Mouse (Mus musculus) heart, embryonic 14.5 days (tissue): ENCODE measurements around the gene Akap1. TPM values are rescaled to one million over a fixed set of nuclear protein-coding genes. Genes with fewer than 3 reads are reported as not detected.
"Not testable (repeated sequence)": the region's sequence is repeated elsewhere in the genome, so short reads cannot be mapped to it uniquely, and the experiment has no call there.

Experiments used
- ATAC-seq: fragments of 200-750 bp; cut with Nextera tagmentation; 2 replicates; pipeline ENCODE4 v1.8.0; 2017; ENCODE audit warnings: low read depth, moderate TSS enrichment; ENCODE audit not compliant: insufficient number of reproducible peaks, insufficient read depth, low FRiP score
- H3K27ac ChIP-seq, 2 experiments: fragments of 200-500 bp in 1 of 2; fragments of 300-500 bp in 1 of 2; sonication (generic) in 1 of 2; replicated peaks in 1 of 2; 2 replicates each; pipeline ENCODE4 v1.5.1; 2012 to 2014; ENCODE audit warnings: low read depth in 2 of 2, low read length in 2 of 2, control low read depth in 1 of 2, mild to moderate bottlenecking in 1 of 2, mixed read lengths in 1 of 2; ENCODE audit not compliant: control insufficient read depth in 1 of 2, insufficient read depth in 1 of 2
- H3K27me3 ChIP-seq: fragments of 300-500 bp; sonication (generic); 2 replicates; pipeline ENCODE4 v1.6.1; 2014; ENCODE audit warnings: mild to moderate bottlenecking, low read length, control low read depth; ENCODE audit not compliant: control insufficient read depth, insufficient read depth
- H3K36me3 ChIP-seq: fragments of 300-500 bp; sonication (generic); 2 replicates; pipeline ENCODE4 v1.6.1; 2014; ENCODE audit warnings: mild to moderate bottlenecking, control low read depth, low read length, mixed read lengths; ENCODE audit not compliant: control insufficient read depth, insufficient read depth
- H3K4me1 ChIP-seq, 2 experiments: fragments of 200-500 bp in 1 of 2; fragments of 300-500 bp in 1 of 2; sonication (generic) in 1 of 2; 2 replicates each; pipeline ENCODE4 v1.6.1; 2012 to 2014; ENCODE audit warnings: low read length in 2 of 2, control low read depth in 1 of 2, mixed read lengths in 1 of 2; ENCODE audit not compliant: control insufficient read depth in 2 of 2, insufficient read depth in 2 of 2
- H3K4me2 ChIP-seq: fragments of 300-500 bp; sonication (generic); 2 replicates; pipeline ENCODE4 v1.6.1; 2014; ENCODE audit warnings: mild to moderate bottlenecking, low read length
- H3K4me3 ChIP-seq, 2 experiments: fragments of 200-500 bp in 1 of 2; fragments of 300-500 bp in 1 of 2; sonication (generic) in 1 of 2; 2 replicates each; pipeline ENCODE4 v1.5.1; 2012 to 2014; ENCODE audit warnings: low read length in 2 of 2, mild to moderate bottlenecking in 2 of 2, control low read depth in 1 of 2, low read depth in 1 of 2, moderate library complexity in 1 of 2; ENCODE audit not compliant: control insufficient read depth in 1 of 2, insufficient read depth in 1 of 2
- H3K9ac ChIP-seq: fragments of 300-500 bp; sonication (generic); 2 replicates; pipeline ENCODE4 v1.6.1; 2014; ENCODE audit warnings: mild to moderate bottlenecking, low read length
- H3K9me3 ChIP-seq: fragments of 300-500 bp; sonication (generic); 2 replicates; pipeline ENCODE4 v1.6.1; 2016; ENCODE audit warnings: low read length, control low read depth; ENCODE audit not compliant: control insufficient read depth
- WGBS: fragments of 180-500 bp; shearing (Covaris S2); extraction: QIAGEN DNeasy Blood & Tissue Kit; methylation state at CpG from one replicate; pipeline ENCODE4 v1.1.7; 2014; 5-methylcytosine and 5-hydroxymethylcytosine counted together
- polyA plus RNA-seq: library from polyadenylated mRNA; unstranded; fragments of >200 nt; fragmentation: Nextera tagmentation; extraction: Ambion mirVana; gene quantifications from 2 replicates; pipeline ENCODE4 v1.2.1, GENCODE M21; 2014

Akap1 gene
- polyA plus RNA-seq, 1 experiment from 2014 or later = 42.0 TPM

DNA sequence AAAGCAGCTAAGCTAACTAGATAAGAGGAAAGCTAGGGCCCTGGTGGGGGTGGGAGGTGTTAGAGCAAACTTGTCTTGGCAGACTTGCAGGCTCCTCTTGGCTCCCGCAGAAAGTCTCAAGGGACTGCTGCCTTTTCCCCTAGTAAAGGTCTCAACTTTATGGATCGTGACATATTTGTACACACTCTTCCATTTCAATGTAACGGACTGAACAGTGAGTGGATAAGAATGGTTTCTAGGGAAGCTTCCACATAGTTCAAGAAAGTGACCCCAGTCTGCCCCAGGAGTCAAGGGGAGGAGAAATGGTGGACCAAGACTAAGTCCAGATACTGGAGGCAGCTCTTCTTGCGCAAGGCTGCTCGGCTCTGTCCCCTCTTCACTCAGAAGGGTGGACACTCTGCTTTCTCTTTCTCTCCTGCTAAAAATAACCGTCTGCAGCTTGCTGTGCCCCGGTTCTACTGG is 37.0 kb upstream of the Akap1 start:
- Histone ChIP-seq H3K36me3 (no peaks in the 10 kb centered on the region), H3K9me3 (no peaks in the 10 kb centered on the region), H3K27ac (peak overlapping the region; percentile 69 to 78), H3K27me3 (no peaks in the 10 kb centered on the region), H3K4me2 (peak overlapping the region; percentile 54), H3K9ac (peak overlapping the region; percentile 54), H3K4me3 (0 out of 4 replicates have a peak overlapping the region, but pooled peaks of 1 of the 2 experiments have one; percentile 1), H3K4me1 (peaks cover 10 to 24% of the 10 kb centered on the region in 2 experiments)
- no peak for ATAC-seq
- 32% methylated on average over 7 of the region's 7 CpGs for WGBS

GRCm38 (mm10) chr11:88899561-88899960 is 35.2 kb upstream of the Akap1 start:
- 95% methylated on average over 6 of the region's 6 CpGs for WGBS
- no peak overlapping the region for H3K27ac ChIP-seq
- peaks cover 10 to 20% of the 10 kb centered on the region in 2 experiments for H3K4me1 ChIP-seq
- H3K9me3 ChIP-seq = no peaks in the 10 kb centered on the region
- H3K4me2 ChIP-seq = no peak overlapping the region
- no peak overlapping the region for H3K9ac ChIP-seq
- no peak for ATAC-seq
- no peak overlapping the region for H3K4me3 ChIP-seq
- no peaks in the 10 kb centered on the region for H3K36me3 ChIP-seq
- H3K27me3 ChIP-seq = no peaks in the 10 kb centered on the region

DNA sequence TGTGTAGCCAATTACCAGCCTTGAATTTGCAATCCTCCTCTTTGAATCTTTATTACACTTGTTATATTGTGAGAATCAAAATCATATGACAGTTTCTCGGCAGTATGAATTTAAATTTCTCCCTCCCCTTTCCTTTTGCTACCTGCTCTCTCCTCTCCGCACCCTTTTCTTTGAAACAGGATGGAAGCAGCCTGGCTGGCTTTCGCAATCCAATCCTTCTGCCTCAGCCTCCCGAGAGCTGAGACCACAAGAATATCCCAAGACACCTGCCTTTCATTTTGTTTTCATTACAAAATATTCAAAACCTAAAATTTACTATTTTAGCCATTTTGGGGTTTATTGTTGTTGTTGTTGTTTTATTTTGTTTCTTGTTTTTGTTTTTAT is 34.0 kb upstream of the Akap1 start:
- peaks cover 10 to 20% of the 10 kb centered on the region in 2 experiments for H3K4me1 ChIP-seq
- H3K9me3 ChIP-seq = no peaks in the 10 kb centered on the region
- no peak overlapping the region for H3K4me3 ChIP-seq
- WGBS = 87% methylated on average over 4 of the region's 4 CpGs
- H3K9ac ChIP-seq = no peak overlapping the region
- ATAC-seq = no peak
- H3K36me3 ChIP-seq = no peaks in the 10 kb centered on the region
- no peaks in the 10 kb centered on the region for H3K27me3 ChIP-seq
- no peak overlapping the region for H3K4me2 ChIP-seq
- H3K27ac ChIP-seq = no peak overlapping the region

GRCm38 (mm10) chr11:88897624-88898379 is 33.4 kb upstream of the Akap1 start:
- H3K9ac ChIP-seq = peak overlapping the region; percentile 42; the same call in 1 of the 2 replicates

DNA sequence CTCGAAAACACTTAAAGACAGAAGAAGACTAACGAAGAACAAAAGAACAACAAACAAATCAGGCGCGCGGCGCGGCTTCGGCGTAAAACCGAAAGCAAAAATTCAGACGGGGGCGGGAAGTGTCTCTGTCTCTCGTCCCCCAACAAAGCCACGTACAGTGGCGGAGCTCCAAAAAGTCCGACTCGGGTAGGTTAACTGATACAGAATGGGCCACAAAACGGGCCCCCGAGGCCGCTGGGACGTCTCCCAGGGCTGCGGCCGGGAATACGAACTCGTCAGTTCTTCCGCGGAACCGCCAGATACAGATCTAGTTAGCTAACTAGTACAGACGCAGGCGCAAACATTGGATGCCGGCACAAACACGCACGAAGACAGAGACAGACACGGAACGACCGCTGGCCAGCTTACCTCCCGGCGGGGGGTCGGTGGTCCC is 31.4 kb upstream of the Akap1 start:
- not testable (repeated sequence) for H3K9me3 ChIP-seq, H3K36me3 ChIP-seq, H3K27me3 ChIP-seq, H3K4me1 ChIP-seq, H3K27ac ChIP-seq, H3K9ac ChIP-seq, ATAC-seq
- Histone ChIP-seq H3K4me2 (peak overlapping the region; percentile 36), H3K4me3 (peak overlapping the region; percentile 28 to 44)
- WGBS = 16% methylated on average over 24 of the region's 39 CpGs

More at GRCm38 (mm10) chr11:88897624-88898379, 33.4 kb upstream of the Akap1 start:
- Histone ChIP-seq H3K4me2 (peak overlapping the region; percentile 31; the same call in 1 of the 2 replicates), H3K27ac (no peak overlapping the region), H3K4me1 (peaks cover 7 to 18% of the 10 kb centered on the region in 2 experiments), H3K27me3 (no peaks in the 10 kb centered on the region), H3K4me3 (no peak overlapping the region; a peak in 1 of 4 replicates), H3K9me3 (no peaks in the 10 kb centered on the region), H3K36me3 (no peaks in the 10 kb centered on the region)
- no peak for ATAC-seq
- WGBS = 51% methylated on average over 15 of the region's 15 CpGs

GRCm38 (mm10) chr11:88895235-88895634 is 30.8 kb upstream of the Akap1 start:
- H3K4me1 ChIP-seq, H3K36me3 ChIP-seq, H3K9ac ChIP-seq, H3K9me3 ChIP-seq, ATAC-seq, H3K27me3 ChIP-seq, H3K27ac ChIP-seq: not testable (repeated sequence)
- WGBS = 35% methylated on average over 14 of the region's 20 CpGs
- Histone ChIP-seq H3K4me2 (peak overlapping the region; percentile 36), H3K4me3 (peak overlapping the region; percentile 15 to 28; a peak in 2 of 4 replicates)

GRCm38 (mm10) chr11:88894279-88894678 is 29.9 kb upstream of the Akap1 start:
- ATAC-seq, H3K4me2 ChIP-seq, H3K27ac ChIP-seq, H3K9ac ChIP-seq, H3K9me3 ChIP-seq, H3K4me1 ChIP-seq, H3K4me3 ChIP-seq, H3K27me3 ChIP-seq, H3K36me3 ChIP-seq: not testable (repeated sequence)
- WGBS = 95% methylated on average over 7 of the region's 14 CpGs
